Mouse (Mus musculus) forebrain, postnatal 0 days (tissue): ENCODE measurements around the gene Eya2. TPM values are rescaled to one million over a fixed set of nuclear protein-coding genes. Genes with fewer than 3 reads are reported as not detected.

Experiments used
- ATAC-seq: fragments of 200-750 bp; cut with Nextera tagmentation; 2 replicates; pipeline ENCODE4 v1.8.0; 2017; ENCODE audit warnings: mild to moderate bottlenecking, moderate library complexity
- DNase-seq: peaks from one replicate; pipeline ENCODE4 v3.0.0-alpha.2; 2015
- H3K27ac ChIP-seq: fragments of 300-500 bp; sonication (generic); 2 replicates; pipeline ENCODE4 v1.5.1; 2014; ENCODE audit warnings: low read depth, mild to moderate bottlenecking, antibody characterized with exemption, low read length, moderate library complexity, mixed read lengths
- H3K27me3 ChIP-seq: fragments of 300-500 bp; sonication (generic); 2 replicates; pipeline ENCODE4 v1.6.1; 2014; ENCODE audit warnings: mild to moderate bottlenecking, low read length, mixed read lengths; ENCODE audit not compliant: insufficient read depth
- H3K36me3 ChIP-seq: fragments of 300-500 bp; sonication (generic); 2 replicates; pipeline ENCODE4 v1.6.1; 2014; ENCODE audit warnings: mild to moderate bottlenecking, moderate library complexity; ENCODE audit not compliant: insufficient read depth
- H3K4me1 ChIP-seq: fragments of 300-500 bp; sonication (generic); 2 replicates; pipeline ENCODE4 v1.6.1; 2014; ENCODE audit warnings: antibody characterized with exemption; ENCODE audit not compliant: insufficient read depth
- H3K4me2 ChIP-seq: fragments of 300-500 bp; sonication (generic); 2 replicates; pipeline ENCODE4 v1.6.1; 2014; ENCODE audit warnings: low read depth, mild to moderate bottlenecking, moderate library complexity
- H3K4me3 ChIP-seq: fragments of 300-500 bp; sonication (generic); 2 replicates; pipeline ENCODE4 v1.5.1; 2014; ENCODE audit warnings: low read depth, low read length, mixed read lengths
- H3K9ac ChIP-seq: fragments of 300-500 bp; sonication (generic); 2 replicates; pipeline ENCODE4 v1.6.1; 2014; ENCODE audit warnings: mild to moderate bottlenecking
- H3K9me3 ChIP-seq: fragments of 300-500 bp; sonication (generic); 2 replicates; pipeline ENCODE4 v1.6.1; 2016; ENCODE audit warnings: low read length
- CTCF ChIP-seq: sonication (generic); IDR thresholded peaks from 2 replicates; pipeline ENCODE4 v1.5.1; 2016; ENCODE audit warnings: antibody characterized with exemption, control low read depth, low read depth
- WGBS: fragments of 180-500 bp; shearing (Covaris S2); extraction: QIAGEN DNeasy Blood & Tissue Kit; methylation state at CpG from one replicate; pipeline ENCODE4 v1.1.7; 2014; 5-methylcytosine and 5-hydroxymethylcytosine counted together
- polyA plus RNA-seq: library from polyadenylated mRNA; unstranded; fragments of >200 nt; fragmentation: Nextera tagmentation; extraction: Ambion mirVana; gene quantifications from 2 replicates; pipeline ENCODE4 v1.2.1, GENCODE M21; 2015
- total RNA-seq: library from RNA; depleted of rRNA; stranded (reverse); fragments of >200 nt; gene quantifications from 2 replicates; pipeline ENCODE4 v1.2.3, GENCODE M21; 2014

Eya2 gene
- total and polyA plus RNA-seq, 2 experiments from 2014 or later, result 7.4 to 11.3 TPM

- Histone ChIP-seq H3K27ac (no peak overlapping the region), H3K4me1 (no peaks in the 10 kb centered on the region), H3K4me3 (no peak overlapping the region), H3K9me3 (no peaks in the 10 kb centered on the region), H3K36me3 (no peaks in the 10 kb centered on the region), H3K9ac (no peak overlapping the region), H3K27me3 (no peaks in the 10 kb centered on the region), H3K4me2 (no peak overlapping the region)
- DNase-seq (no peak), ATAC-seq (no peak)
- WGBS, result 81% methylated on average over 4 of the region's 4 CpGs
- no peak for TF ChIP-seq CTCF
Observed at GRCm38 (mm10) chr2:165688896-165689295, 94.1 kb downstream of the Eya2 start.

GRCm38 (mm10) chr2:165691016-165691415 lies 96.2 kb downstream of the Eya2 start:
- no peak overlapping the region for H3K4me3 ChIP-seq
- TF ChIP-seq CTCF, result no peak
- no peak overlapping the region for H3K4me2 ChIP-seq
- DNase-seq (peak; percentile 33), ATAC-seq (0 out of 2 replicates have a peak, but pooled peaks have one; percentile 23)
- H3K27me3 ChIP-seq, result no peaks in the 10 kb centered on the region
- no peaks in the 10 kb centered on the region for H3K4me1 ChIP-seq
- no peaks in the 10 kb centered on the region for H3K9me3 ChIP-seq
- no peak overlapping the region for H3K27ac ChIP-seq
- no peak overlapping the region for H3K9ac ChIP-seq
- no peaks in the 10 kb centered on the region for H3K36me3 ChIP-seq
- WGBS, result 88% methylated on average over 3 of the region's 3 CpGs

- no peaks in the 10 kb centered on the region for H3K9me3 ChIP-seq
- peak; percentile 17; the same call in 1 of the 2 replicates for TF ChIP-seq CTCF
- no peak for ATAC-seq
- DNase-seq, result no peak
- no peaks in the 10 kb centered on the region for H3K36me3 ChIP-seq
- no peak overlapping the region for H3K4me3 ChIP-seq
- H3K27me3 ChIP-seq, result no peaks in the 10 kb centered on the region
- H3K9ac ChIP-seq, result no peak overlapping the region
- no peak overlapping the region for H3K27ac ChIP-seq
- no peaks in the 10 kb centered on the region for H3K4me1 ChIP-seq
- 72% methylated on average over 4 of the region's 4 CpGs for WGBS
- H3K4me2 ChIP-seq, result no peak overlapping the region
Observed at GRCm38 (mm10) chr2:165692944-165693660, 98.3 kb downstream of the Eya2 start.

- Histone ChIP-seq H3K9me3 (no peaks in the 10 kb centered on the region), H3K4me1 (no peaks in the 10 kb centered on the region), H3K36me3 (no peaks in the 10 kb centered on the region), H3K9ac (no peak overlapping the region), H3K4me2 (no peak overlapping the region), H3K27me3 (no peaks in the 10 kb centered on the region), H3K27ac (no peak overlapping the region), H3K4me3 (no peak overlapping the region)
- no peak for DNase-seq
- TF ChIP-seq CTCF, result no peak
- no peak for ATAC-seq
- 94% methylated on average over 6 of the region's 6 CpGs for whole genome bisulfite sequencing
Observed at GRCm38 (mm10) chr2:165694767-165695166, 99.9 kb downstream of the Eya2 start.

- ATAC-seq, result no peak
- 54% methylated on average over 19 of the region's 19 CpGs for WGBS
- Histone ChIP-seq H3K4me1 (no peaks in the 10 kb centered on the region), H3K27ac (no peak overlapping the region), H3K4me3 (no peak overlapping the region), H3K9me3 (no peaks in the 10 kb centered on the region), H3K36me3 (no peaks in the 10 kb centered on the region), H3K27me3 (no peaks in the 10 kb centered on the region), H3K9ac (no peak overlapping the region), H3K4me2 (no peak overlapping the region)
- TF ChIP-seq CTCF, result no peak
- no peak for DNase-seq
Observed at GRCm38 (mm10) chr2:165700252-165700908, 105.5 kb downstream of the Eya2 start.

- H3K27me3 ChIP-seq, result no peaks in the 10 kb centered on the region
- H3K36me3 ChIP-seq, result no peaks in the 10 kb centered on the region
- no peak for TF ChIP-seq CTCF
- no peak overlapping the region for H3K4me3 ChIP-seq
- ATAC-seq (no peak), DNase-seq (no peak)
- H3K4me2 ChIP-seq, result no peak overlapping the region
- H3K4me1 ChIP-seq, result no peaks in the 10 kb centered on the region
- no peaks in the 10 kb centered on the region for H3K9me3 ChIP-seq
- WGBS, result 58% methylated on average over 9 of the region's 9 CpGs
- no peak overlapping the region for H3K27ac ChIP-seq
- no peak overlapping the region for H3K9ac ChIP-seq
Observed at GRCm38 (mm10) chr2:165703033-165703805, 108.4 kb downstream of the Eya2 start.

GRCm38 (mm10) chr2:165708266-165708665 lies 113.4 kb downstream of the Eya2 start:
- no peaks in the 10 kb centered on the region for H3K4me1 ChIP-seq
- ATAC-seq (no peak), DNase-seq (no peak)
- H3K9ac ChIP-seq, result no peak overlapping the region
- H3K27ac ChIP-seq, result no peak overlapping the region
- H3K9me3 ChIP-seq, result no peaks in the 10 kb centered on the region
- WGBS, result 73% methylated on average over 9 of the region's 9 CpGs
- no peaks in the 10 kb centered on the region for H3K27me3 ChIP-seq
- no peak for TF ChIP-seq CTCF
- no peak overlapping the region for H3K4me3 ChIP-seq
- no peaks in the 10 kb centered on the region for H3K36me3 ChIP-seq
- H3K4me2 ChIP-seq, result no peak overlapping the region
